Mouse (Mus musculus) cerebellum, adult 18-20 months (tissue): ENCODE results near the gene Ssx2ip.

ENCODE experiments used
- DNase-seq, 2 experiments: peaks; one replicate each; pipeline ENCODE4 v3.0.0; 2021

The Ssx2ip gene

GRCm38 (mm10) chr3:146440011-146440410 is 35.6 kb downstream of the Ssx2ip start:
- no peak for DNase-seq

GRCm38 (mm10) chr3:146440422-146440821 is 36.0 kb downstream of the Ssx2ip start:
- no peak for DNase-seq

GRCm38 (mm10) chr3:146442484-146442883 is 38.0 kb downstream of the Ssx2ip start:
- DNase-seq, result no peak

- DNase-seq, result no peak
These were observed 38.5 kb downstream of the Ssx2ip start for GRCm38 (mm10) chr3:146442936-146443335.

GRCm38 (mm10) chr3:146443380-146443779 is 38.9 kb downstream of the Ssx2ip start:
- no peak for DNase-seq

GRCm38 (mm10) chr3:146444880-146445279 is 40.4 kb downstream of the Ssx2ip start:
- no peak for DNase-seq

- no peak for DNase-seq
These were observed 42.7 kb downstream of the Ssx2ip start for GRCm38 (mm10) chr3:146447156-146447555.

- no peak for DNase-seq
These were observed 43.2 kb downstream of the Ssx2ip start for GRCm38 (mm10) chr3:146447598-146447997.

GRCm38 (mm10) chr3:146448372-146448771 is 43.9 kb downstream of the Ssx2ip start:
- no peak for DNase-seq

GRCm38 (mm10) chr3:146448969-146449368 is 44.5 kb downstream of the Ssx2ip start:
- DNase-seq, result no peak

GRCm38 (mm10) chr3:146449745-146450250 is 45.4 kb downstream of the Ssx2ip start, which contains the start of gene Ctbs:
Ctbs (plus strand) TSS chr3:146449795.
- no peak for DNase-seq

GRCm38 (mm10) chr3:146450371-146450841 is 46.0 kb downstream of the Ssx2ip start:
- peak; percentile 87 to 90 for DNase-seq

- DNase-seq, result no peak
These were observed 46.9 kb downstream of the Ssx2ip start for GRCm38 (mm10) chr3:146451375-146451774.

GRCm38 (mm10) chr3:146462939-146463338 is 58.5 kb downstream of the Ssx2ip start:
- DNase-seq, result no peak

GRCm38 (mm10) chr3:146469226-146469625 is 64.8 kb downstream of the Ssx2ip start:
- no peak for DNase-seq

GRCm38 (mm10) chr3:146472657-146473056 is 68.2 kb downstream of the Ssx2ip start:
- no peak for DNase-seq

GRCm38 (mm10) chr3:146473741-146474140 is 69.3 kb downstream of the Ssx2ip start:
- no peak for DNase-seq

GRCm38 (mm10) chr3:146474428-146474827 is 70.0 kb downstream of the Ssx2ip start:
- DNase-seq, result no peak

- no peak for DNase-seq
These were observed 77.6 kb downstream of the Ssx2ip start for GRCm38 (mm10) chr3:146482044-146482443.

GRCm38 (mm10) chr3:146486464-146486863 is 82.0 kb downstream of the Ssx2ip start:
- no peak for DNase-seq
